Mouse (Mus musculus): ENCODE data around the gene Atp6v0a2. TPM values are rescaled to one million over a fixed set of nuclear protein-coding genes. Genes with fewer than 3 reads are reported as not detected.

Atp6v0a2 gene
- 10.9 and 11.8 TPM in 2 replicates for total RNA-seq (2012; rRNA removed)
- 7.4 and 7.7 TPM in 2 replicates for total RNA-seq (2014; rRNA removed)
- 13.2 and 16.5 TPM in 2 replicates for polyA plus RNA-seq (2012; ENCODE audit: insufficient read length, low read depth)

DNA sequence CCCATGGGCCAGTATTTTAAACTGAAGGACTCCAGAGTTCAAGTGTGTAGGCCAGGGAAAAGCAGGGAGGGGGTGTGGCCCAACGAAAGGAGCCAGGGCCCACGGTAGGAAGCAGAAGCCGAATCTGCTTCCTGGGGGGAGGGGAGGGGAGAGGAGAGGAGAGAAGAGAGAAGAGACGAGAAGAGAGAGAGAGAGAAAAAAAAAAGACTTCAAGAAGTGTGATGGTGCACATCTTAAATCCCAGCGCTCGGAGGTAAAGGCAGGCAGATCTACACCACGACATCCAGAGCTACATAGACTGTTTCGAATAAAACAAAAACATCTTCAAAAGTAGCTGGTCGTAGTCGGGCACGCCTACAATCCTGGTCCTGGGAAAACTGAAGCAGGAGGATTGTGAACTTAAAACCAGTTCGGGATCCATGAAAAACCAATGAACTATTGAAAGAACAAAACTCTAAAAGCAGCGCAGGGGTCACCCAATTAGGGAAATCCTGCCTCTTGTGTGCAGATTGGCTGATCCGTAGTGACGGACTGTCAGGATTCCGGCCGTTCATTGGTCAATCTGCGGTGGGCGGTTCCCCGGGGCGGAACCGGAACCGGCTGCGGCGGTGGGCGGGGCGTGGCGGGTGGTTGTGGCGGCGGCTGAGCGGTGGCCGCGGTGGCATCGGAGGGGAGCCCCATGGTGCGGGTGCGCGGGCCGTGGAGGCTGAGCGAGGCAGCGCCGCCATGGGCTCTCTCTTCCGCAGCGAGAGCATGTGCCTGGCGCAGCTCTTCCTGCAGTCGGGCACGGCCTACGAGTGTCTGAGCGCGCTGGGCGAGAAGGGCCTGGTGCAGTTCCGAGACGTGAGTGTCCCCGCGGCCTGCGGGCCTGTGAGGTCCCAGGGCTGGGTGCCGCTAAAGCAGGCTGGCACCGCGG lies at the start of gene Atp6v0a2:
TSS of gene Atp6v0a2 (plus strand) at position 129 of the 916 bp plus-strand sequence.
- H3K9me3 ChIP-seq (replicated peaks; ENCODE audit: low read length): no peaks in the 10 kb centered on the region
- TF ChIP-seq E2F4 (IDR thresholded peaks at IDR 0.05; ENCODE audit: insufficient replicate concordance, low read depth, low read length): no peak
- TF ChIP-seq ZKSCAN1 (IDR thresholded peaks at IDR 0.05; ENCODE audit: borderline replicate concordance, low read depth, low read length): no peak
- TF ChIP-seq CHD1 (IDR thresholded peaks at IDR 0.05; ENCODE audit: low read depth, low read length): 0 out of 2 replicates have a peak, but pooled peaks have one; percentile 36
- TF ChIP-seq SIN3A (IDR thresholded peaks at IDR 0.05; ENCODE audit: low read length): peak; percentile 70
- TF ChIP-seq RAD21 (IDR thresholded peaks at IDR 0.05; ENCODE audit: low read depth, low read length): no peak
- TF ChIP-seq TCF12 (IDR thresholded peaks at IDR 0.05; ENCODE audit: low read depth, low read length): peak; percentile 39; the same call in 1 of the 2 replicates
- peak; percentile 67; the same call in 1 of the 2 replicates for TF ChIP-seq MAZ (IDR thresholded peaks at IDR 0.05; ENCODE audit: low read depth, low read length)
- TF ChIP-seq HCFC1 (IDR thresholded peaks at IDR 0.05; ENCODE audit: low read depth, low read length): peak; percentile 70
- TF ChIP-seq GABPA (IDR thresholded peaks at IDR 0.05; ENCODE audit: insufficient replicate concordance, low read depth, low read length): no peak
- 0 out of 2 replicates have a peak, but pooled peaks have one; percentile 51 for TF ChIP-seq RCOR1 (conservative IDR thresholded peaks at IDR 0.05; ENCODE audit: low read depth, low read length)
- 0 out of 2 replicates have a peak, but pooled peaks have one; percentile 13 for TF ChIP-seq MYC (IDR thresholded peaks at IDR 0.05; ENCODE audit: low read depth, low read length)
- peak; percentile 79; the same call in 1 of the 2 replicates for TF ChIP-seq POLR2A (IDR thresholded peaks at IDR 0.05; ENCODE audit: low read depth, low read length)
- peak; percentile 72 for TF ChIP-seq CHD2 (IDR thresholded peaks at IDR 0.05; ENCODE audit: low read length)
- TF ChIP-seq IRF4 (IDR thresholded peaks at IDR 0.05; ENCODE audit: low read depth, low read length): peak; percentile 14; the same call in 1 of the 2 replicates
- TF ChIP-seq TBP (conservative IDR thresholded peaks at IDR 0.05; ENCODE audit: low read depth, low read length): peak; percentile 85
- peak; percentile 41; the same call in 1 of the 2 replicates for TF ChIP-seq MAX (IDR thresholded peaks at IDR 0.05; ENCODE audit: low read length)
- no peak for TF ChIP-seq JUND (conservative IDR thresholded peaks at IDR 0.05; ENCODE audit: low read depth, low read length)
- peak; percentile 36; the same call in 1 of the 2 replicates for TF ChIP-seq NRF1 (IDR thresholded peaks at IDR 0.05; ENCODE audit: low read depth, low read length)
- TF ChIP-seq ZNF384 (IDR thresholded peaks at IDR 0.05; ENCODE audit: low read depth, low read length): peak; percentile 41; the same call in 1 of the 2 replicates
- TF ChIP-seq ELF1 (IDR thresholded peaks at IDR 0.05; ENCODE audit: low read depth, low read length): peak; percentile 81
- TF ChIP-seq ZC3H11A (IDR thresholded peaks at IDR 0.05; ENCODE audit: low read depth, low read length): no peak
- peak; percentile 44; the same call in 1 of the 2 replicates for TF ChIP-seq NELFE (IDR thresholded peaks at IDR 0.05; ENCODE audit: low read depth, low read length)
- H3K4me2 ChIP-seq (ENCODE audit: insufficient read depth, low read depth, poor library complexity, severe bottlenecking): peak within 1 kb of the TSS; percentile 84

More for the DNA sequence above, at the start of gene Atp6v0a2:
- Histone ChIP-seq H3K9ac (ENCODE audit: insufficient read depth, low read depth) (peak within 1 kb of the TSS; percentile 93), H3K4me3 (replicated peaks in 1 of 3; ENCODE audit: low read depth in 2 of 3, low read length in 2 of 3, poor library complexity in 1 of 3) (peak within 1 kb of the TSS; percentile 90 to 93 (median 90)), H3K36me3 (replicated peaks in 1 of 2; ENCODE audit: control insufficient read depth in 1 of 2, insufficient read depth in 1 of 2, low read length in 1 of 2) (peaks cover 0 to 5% of the 10 kb centered on the region in 2 experiments), H3K79me2 (replicated peaks; ENCODE audit: control insufficient read depth, extremely low read depth, insufficient read depth, poor library complexity, severe bottlenecking) (0 out of 2 replicates have a peak, but pooled peaks cover 3% of the 10 kb centered on the region), H3K27ac (ENCODE audit: insufficient read depth, low read depth) (peak within 1 kb of the TSS; percentile 47; the same call in 1 of the 2 replicates), H3K27me3 (replicated peaks) (no peaks in the 10 kb centered on the region), H3K4me1 (ENCODE audit: control insufficient read depth in 1 of 2, insufficient read depth in 2 of 2) (peaks cover 10 to 47% of the 10 kb centered on the region in 2 experiments)
- in situ Hi-C loops (cut with MboI; ENCODE audit: low pct_ligation_motif_present, low pct_unique_long_range_greater_than_20kb, low sequenced_read_pairs) (no loop called here), dilution Hi-C loops (cut with MboI; ENCODE audit: extremely low pct_ligation_motif_present, extremely low pct_unique_long_range_greater_than_20kb, low sequenced_read_pairs) (no loop called here)
- DNase-seq (ENCODE audit: extremely low read depth): peak; percentile 88

Measured in CH12.LX (cell line).